Mouse (Mus musculus) neutrophil, adult 5-6 weeks (primary cell): ENCODE results near the gene Syce2. TPM values are rescaled to one million over a fixed set of nuclear protein-coding genes. Genes with fewer than 3 reads are reported as not detected.

Experiments
- ATAC-seq: fragments of 151-379, 151-347 bp; 2 replicates; pipeline ENCODE4 v1.8.0; 2017; ENCODE audit warnings: mild to moderate bottlenecking, moderate TSS enrichment; ENCODE audit not compliant: insufficient number of reproducible peaks, poor library complexity, low FRiP score, severe bottlenecking; ENCODE audit errors: extremely low read depth
- total RNA-seq: library from RNA; stranded (forward); fragments of 200-1000 nt; gene quantifications from 2 replicates; pipeline ENCODE4 v1.2.3, GENCODE M21; 2017

Syce2 gene
- total RNA-seq, 1 experiment from 2014 or later = 4.4 TPM

DNA sequence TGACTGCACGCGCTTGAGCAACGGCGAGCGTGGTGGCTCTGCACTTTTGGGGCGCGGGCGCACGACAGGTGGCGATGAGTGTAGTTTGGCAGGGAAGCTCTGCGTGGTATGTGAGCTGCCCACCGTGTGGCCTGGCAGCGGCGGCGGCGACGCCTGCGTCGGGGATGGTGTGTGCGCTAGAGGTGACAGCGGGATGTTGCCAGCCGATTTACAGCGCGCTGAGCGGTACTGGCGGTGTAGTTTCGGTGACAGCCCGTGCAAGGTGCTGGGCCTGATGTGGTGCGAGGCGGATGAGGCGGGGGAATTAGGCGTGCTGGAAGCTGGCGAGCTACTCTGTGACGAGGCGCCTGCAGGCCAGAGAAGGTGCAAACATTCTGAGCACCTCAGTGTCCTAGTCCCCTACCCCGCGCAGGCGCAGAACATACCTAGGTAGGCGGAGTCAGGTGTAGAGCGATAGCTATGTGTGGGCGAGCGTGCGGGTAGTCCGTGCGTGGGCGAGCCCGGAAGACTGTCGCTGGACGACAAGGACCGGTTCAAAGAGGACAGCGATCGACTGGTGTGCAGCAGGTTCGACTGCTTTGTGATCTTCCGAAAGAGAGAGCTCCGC lies 41.1 kb downstream of the Syce2 start:
- peak; percentile 62 for ATAC-seq

DNA sequence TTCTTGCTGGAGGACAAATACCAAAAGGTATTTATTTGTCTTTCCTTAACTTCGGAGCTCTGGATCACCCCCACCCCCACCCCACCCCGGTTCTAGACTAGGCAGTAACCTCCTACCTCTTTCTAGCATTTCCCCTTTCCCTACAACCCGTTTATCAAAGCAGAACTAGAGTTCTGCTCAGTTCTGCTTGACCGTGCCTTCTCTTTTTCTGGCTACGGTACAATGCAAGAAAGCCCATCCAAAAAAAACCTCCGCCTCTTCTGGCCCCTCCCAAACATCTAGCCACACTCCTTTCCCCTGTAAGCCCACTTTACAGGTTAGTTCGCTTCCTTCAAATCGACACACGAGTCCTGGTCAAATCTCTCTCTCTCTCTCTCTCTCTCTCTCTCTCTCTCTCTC lies 41.6 kb downstream of the Syce2 start:
- ATAC-seq = no peak

DNA sequence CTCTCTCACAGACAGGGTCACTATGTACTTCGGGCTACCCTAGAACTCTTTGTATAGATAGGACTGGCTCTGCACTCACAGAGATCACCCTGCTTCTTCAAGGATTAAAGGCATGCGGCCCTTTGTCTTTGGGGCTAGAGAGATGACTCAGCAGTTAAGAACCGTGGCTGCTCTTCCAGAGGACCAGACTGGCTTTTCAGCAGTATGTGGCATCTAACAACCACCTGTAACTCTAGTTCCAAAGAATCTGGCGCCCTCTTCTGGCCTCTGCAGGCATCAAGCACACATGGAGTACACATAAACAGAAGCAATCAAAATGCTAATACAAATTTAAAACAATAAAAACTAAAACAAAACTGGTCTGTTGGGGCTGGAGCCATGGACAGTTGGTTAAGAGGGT lies 42.0 kb downstream of the Syce2 start:
- peak; percentile 25; the same call in 1 of the 2 replicates for ATAC-seq

DNA sequence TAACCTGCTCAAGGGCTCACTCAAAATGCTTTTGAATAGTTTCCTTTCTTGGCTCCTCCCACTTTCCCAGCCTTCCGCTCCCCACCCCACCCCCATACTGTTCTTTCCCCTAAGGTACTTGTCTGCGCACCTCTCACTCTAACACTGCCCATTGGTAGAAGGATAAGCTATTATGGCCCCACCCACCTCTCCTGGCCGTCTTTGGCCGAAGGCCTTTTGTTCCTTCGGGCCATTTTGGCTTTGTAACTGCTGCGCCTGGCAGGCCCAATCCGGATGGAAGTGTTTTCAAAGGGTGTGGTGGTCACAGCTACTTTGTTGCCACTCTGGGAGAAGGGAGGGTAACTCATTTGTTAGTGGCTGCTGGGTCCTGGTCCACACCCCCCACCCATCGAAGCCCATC lies 43.4 kb downstream of the Syce2 start:
- ATAC-seq = no peak

DNA sequence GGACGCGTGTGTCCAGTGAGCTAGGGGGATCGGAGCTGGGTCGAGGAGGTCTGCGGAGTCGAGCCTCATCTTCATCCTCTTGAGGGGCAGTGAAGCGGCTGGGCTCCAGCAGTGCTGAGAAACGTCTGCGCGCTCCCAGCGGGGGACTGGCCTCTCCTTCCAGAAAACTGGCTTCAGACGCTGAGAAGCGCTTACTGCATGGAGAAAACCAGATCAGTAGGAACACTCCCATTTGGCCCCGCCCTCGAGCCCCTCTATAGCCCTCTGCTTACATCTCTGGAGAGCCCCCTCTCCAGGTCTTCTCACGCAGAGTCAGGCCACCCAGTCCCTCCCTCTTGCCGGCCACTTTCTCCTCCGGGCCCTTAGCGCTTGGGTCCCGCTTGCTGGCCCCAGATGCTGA lies 45.9 kb downstream of the Syce2 start:
- no peak for ATAC-seq

DNA sequence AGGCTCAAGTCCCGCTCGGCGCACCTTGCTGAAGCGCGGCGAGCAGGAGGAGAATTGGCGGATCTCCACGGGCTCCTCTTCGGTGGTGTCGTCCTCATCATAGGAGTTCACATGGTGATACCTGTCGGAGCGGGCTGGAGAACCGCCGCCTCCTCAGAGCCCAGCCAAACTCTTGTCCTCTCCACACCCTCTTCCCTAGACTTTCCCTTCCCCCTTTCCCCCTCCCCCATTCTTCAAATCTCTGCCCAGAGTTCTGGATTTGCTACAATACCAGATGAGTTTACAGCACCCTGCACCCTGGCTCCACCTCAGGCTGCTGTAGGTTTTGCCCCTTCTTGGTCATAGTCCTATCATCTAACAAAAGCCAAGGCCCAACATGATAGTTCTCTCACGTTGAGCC lies 46.7 kb downstream of the Syce2 start:
- no peak for ATAC-seq

DNA sequence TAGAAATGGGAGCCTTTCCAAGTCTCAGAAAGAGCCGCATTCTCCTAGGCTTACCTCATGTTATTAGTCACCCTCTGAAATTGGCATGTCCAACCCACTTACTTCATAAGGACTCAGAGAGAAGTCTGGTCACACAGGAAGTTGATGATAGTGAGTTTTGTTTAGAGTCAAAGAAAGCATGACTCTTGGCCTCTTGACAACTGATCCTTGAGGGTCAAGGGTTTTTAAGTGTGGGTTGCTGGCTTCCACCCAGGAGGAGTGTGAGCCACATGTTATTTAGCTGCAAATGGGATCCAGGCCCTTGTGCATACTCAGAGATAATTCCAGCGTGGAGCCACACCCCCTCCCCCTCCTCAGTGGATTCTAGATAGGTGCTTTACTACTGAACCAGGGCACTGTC lies 49.7 kb downstream of the Syce2 start:
- no peak for ATAC-seq

DNA sequence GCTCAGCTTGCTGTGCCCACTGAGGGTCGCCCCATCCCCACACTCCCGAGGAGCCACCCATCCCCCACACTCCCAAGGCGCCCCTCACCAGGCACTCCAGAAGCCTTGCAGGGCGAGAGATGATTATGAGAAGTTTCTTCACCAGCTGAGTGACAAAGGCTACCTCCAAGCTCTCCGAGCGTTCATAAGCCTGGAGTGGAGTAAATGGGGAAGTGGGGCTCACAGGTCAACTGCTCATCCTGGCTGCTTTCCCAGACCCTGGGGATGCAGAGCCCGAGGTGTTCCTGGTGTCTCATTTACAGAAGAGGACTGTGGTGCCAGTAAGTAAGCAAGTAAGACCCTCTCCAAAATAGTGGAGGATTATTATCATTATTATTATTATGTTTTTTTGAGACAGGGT lies 53.6 kb downstream of the Syce2 start:
- no peak for ATAC-seq

DNA sequence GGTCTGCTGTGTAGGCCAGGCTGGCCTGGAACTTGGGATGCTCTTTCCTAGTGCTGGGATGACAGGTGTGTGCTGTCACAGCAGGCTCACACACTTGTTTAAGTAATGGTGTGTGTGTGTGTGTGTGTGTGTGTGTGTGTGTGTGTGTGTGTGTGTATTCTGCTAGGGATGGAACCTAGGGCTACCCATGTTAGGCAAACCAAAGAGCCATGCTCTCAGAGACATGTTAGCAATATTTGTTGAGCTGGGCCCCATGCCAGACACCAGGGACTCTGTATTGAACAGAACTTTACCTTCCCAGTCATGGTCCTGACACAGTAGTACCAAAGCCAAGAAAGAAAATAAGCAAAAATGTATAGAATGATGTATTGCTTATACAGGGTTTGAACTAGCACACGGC lies 55.6 kb downstream of the Syce2 start:
- no peak for ATAC-seq

DNA sequence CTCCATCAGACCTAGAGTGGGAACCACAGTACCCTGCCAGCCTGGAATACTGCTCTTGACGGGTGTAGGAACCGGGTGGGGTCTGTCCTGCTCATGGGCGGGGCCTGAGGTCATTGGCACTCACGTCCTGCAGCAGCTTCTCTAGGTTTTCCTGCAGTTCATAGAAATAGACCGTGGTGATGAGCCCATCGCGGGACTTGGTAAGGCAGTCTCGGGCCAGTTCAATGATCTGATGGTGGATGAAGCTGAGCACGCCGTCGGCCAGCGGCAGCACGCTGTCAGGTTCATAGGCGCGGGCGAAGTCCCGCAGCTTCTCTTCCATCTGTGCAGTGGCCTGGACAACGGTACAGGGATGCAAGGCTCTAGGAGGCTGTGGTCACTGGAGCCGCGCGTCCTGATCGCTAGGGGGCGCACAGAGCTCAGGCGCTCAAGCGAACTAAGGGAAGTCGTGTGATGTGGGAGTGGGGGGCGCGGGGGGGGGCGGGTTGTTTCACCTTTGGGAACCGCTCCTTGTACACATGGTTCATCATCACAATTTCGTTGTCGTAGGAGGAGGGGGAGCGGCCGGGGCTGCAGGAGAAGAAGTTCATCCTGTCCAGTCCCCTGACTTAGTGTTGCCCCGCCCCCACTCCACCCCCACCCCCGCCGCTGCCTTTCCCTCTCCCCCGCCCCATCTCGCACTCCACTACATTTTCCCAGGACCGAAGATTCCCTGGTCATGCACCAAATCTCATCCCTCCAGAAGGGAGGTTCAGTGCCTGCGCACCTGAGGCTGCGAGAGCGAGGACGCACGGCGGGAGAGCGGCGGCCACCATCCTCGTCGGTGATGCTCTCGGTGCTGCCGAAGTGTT lies 56.8 kb downstream of the Syce2 start:
- ATAC-seq = peak; percentile 66; the same call in 1 of the 2 replicates

DNA sequence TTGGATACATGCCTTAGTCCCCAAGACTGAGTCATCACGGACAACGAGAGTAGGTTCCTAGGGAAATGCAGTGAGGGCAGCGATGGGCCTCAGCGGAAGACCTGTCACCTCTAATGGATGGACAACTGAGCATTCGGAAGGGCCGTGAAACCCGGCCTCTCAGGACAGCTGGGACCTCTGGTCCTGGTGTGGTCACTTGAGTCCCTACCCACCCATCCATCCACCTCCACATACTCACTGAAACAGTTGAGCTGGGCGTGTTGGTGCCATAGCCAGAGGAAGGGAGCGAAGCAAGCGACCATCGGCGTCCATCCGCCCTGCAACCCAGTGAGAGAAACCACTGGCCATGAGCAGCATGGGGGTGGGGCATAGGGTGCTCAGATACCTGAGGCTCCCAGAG lies 58.7 kb downstream of the Syce2 start:
- no peak for ATAC-seq

DNA sequence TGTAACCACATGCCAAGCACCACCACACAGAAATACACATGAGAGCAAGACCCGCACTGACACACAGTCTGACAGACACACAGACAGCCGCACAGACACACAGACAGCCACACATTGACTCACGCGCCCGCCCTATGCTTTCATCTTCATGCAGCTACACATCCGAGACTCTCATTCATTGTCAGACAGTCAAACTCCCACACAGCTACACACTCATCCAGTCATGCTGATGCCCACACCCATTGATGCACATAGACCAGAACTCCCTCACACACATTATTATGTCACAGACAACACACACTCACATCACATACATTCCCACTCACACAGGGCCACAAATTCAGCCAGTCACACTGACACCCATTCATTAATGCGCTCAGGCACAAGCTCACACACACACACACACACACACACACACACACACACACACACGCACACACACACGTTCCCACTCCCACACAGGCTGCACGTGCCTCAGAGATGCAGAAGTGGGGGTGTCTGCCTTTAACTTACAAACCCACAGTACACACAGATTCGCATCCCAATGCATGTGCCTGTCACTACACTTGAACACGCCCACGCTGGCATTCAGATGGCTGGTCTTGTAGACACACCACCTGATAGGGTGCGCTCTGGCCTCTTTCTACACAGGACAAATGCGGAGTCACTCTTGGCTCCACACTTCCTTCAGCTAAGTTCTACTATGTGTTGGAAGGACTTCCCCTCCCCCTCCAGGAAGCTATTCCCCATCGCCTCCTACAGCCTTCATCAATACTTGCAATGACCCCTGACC lies 62.1 kb downstream of the Syce2 start:
- ATAC-seq = no peak

DNA sequence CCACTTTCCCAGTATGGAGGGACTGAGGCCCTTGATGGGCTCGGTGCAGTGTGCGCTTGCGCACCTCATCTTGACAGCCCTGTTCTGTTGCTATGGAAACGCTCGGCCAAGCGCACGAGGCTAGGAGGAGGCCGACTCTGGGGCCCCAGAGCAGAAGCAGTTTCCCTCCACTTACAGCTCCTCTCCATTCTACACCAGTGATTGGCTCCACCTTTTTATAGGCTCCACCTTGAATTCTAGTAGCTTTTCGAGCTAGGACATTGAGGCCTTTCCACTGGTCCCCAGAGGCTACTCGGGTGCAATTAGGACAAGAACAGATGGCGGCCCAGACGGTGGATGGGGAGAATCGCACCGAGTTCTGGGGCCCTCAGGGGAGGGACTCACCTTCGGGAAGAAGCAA lies 62.9 kb downstream of the Syce2 start:
- no peak; the same call in 1 of the 2 replicates for ATAC-seq

DNA sequence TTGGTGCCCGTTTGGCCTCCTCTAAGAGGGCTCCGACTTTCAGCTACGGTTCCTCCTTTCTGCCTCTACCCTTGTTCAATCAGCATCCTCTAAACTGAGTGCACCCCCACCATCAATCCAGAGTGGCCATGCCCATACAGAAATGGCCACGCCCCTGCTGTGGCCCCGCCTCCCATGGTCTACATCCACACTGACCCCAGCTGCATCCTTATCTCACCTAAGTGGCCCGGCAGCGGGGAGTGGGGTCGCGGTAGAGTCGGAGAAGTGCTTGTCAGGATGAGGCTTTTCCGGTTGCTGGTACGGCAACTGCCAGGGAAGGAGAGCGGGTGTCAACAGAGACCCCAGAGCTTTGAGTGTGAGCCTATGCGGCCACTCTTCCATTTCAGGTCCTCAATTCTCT lies 63.6 kb downstream of the Syce2 start:
- 0 out of 2 replicates have a peak, but pooled peaks have one; percentile 24 for ATAC-seq

DNA sequence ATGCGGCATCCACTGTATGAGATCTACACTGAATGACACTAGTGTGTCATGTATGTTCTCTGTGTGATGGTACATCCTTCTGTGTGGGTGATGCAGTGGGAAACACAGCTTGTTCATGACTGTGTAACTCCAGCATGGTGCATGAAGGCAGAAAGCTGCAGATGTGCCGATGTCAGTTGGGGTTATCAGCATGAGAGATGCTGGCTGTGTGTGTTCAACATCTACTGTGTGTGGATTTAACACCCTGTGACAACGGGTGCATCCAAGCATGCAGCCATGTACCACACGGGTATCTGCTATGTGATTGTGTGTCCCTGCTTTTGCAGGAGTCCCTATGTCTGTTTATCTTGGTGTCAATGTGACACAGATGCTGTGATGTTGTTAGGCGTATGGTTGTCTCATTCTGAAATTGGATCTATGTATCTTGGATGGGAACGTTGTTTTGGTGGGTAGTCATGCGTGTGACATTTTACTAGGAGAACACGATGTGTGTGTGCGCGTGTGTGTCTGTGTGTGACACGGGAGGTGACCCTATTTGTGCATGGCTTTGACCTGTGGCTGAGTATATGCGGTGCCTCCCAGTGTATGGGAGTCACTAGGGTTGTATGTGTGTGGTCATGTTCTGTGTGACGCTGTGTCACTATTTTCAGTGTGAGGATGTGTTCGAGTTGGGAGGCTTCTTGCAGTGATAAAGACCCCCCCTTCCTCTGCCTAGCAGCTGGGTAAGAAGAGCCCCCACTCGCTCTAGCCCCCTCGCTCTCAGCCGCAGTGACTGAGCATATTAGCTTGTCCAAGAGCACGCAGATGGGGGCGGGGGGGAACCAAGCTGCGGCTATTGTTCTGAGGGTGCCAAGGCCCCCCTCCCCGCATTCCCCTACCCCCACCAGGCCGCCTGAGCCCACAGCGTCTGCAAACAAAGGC lies 64.4 kb downstream of the Syce2 start:
- ATAC-seq = no peak

DNA sequence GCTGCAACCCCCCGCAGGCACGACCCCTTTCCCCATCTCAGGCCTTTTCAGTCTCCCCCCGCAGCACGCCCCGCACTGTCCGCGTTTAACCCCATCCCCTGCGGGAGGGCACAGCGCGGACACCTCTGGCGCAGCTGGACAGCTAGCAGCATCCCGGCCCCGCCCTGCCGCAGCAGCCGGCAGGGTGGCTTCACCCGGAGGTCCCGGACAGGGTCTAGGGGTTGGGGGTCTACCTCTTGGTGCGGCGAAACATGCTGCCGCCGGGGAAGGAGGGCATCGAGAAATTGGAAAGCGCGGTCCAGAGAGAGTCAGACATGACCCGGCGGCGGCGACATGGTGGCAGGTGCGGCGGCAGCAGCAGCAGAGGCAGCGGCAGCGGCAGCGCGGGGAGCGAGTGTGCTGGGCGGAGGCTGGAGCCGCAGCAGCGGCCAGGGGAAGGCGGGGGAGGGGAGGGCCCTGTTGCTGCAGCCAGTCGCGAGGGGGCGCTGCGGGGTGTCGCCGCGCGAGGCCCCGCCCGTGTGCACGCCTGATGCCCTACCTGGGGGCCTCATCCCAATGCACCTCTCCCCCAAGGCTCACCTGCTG lies 65.1 kb downstream of the Syce2 start, which contains the start of gene Mast1:
Mast1 (minus strand) TSS at position 398 of the 585 bp plus-strand sequence.
- ATAC-seq = peak; percentile 31
